Mouse (Mus musculus) forebrain, embryonic 15.5 days (tissue): ENCODE data around the gene Tax1bp3. TPM values are rescaled to one million over a fixed set of nuclear protein-coding genes. Genes with fewer than 3 reads are reported as not detected.

ENCODE experiments used
- polyA plus RNA-seq: library from polyadenylated mRNA; unstranded; fragments of >200 nt; fragmentation: Nextera tagmentation; extraction: Ambion mirVana; gene quantifications from 2 replicates; pipeline ENCODE4 v1.2.1, GENCODE M21; 2015

Tax1bp3 gene
- polyA plus RNA-seq, 1 experiment from 2014 or later: 172 TPM

Other genes starting within 250 kb of the Tax1bp3 start
- 0.67 and 0.70 TPM in 2 replicates for gene Atp2a3, start 215.9 kb upstream of the Tax1bp3 start, polyA plus RNA-seq
- 0.40 and 0.56 TPM in 2 replicates for gene P2rx1, start 178.0 kb upstream of the Tax1bp3 start, polyA plus RNA-seq
- gene Camkk1, start 158.1 kb upstream of the Tax1bp3 start, polyA plus RNA-seq: 19.6 TPM in 2 replicates
- gene Ncbp3, start 129.3 kb upstream of the Tax1bp3 start, polyA plus RNA-seq: 10.7 and 11.1 TPM in 2 replicates
- 0.18 and 0.34 TPM in 2 replicates for gene Itgae, start 86.5 kb upstream of the Tax1bp3 start, polyA plus RNA-seq
- gene Haspin, start 38.8 kb upstream of the Tax1bp3 start, polyA plus RNA-seq: 7.6 and 7.7 TPM in 2 replicates
- gene P2rx5, start 16.7 kb upstream of the Tax1bp3 start, polyA plus RNA-seq: 1.0 and 1.3 TPM in 2 replicates
- gene Emc6, start within 50 bp of the Tax1bp3 start, polyA plus RNA-seq: 131 and 132 TPM in 2 replicates
- 17.4 and 21.5 TPM in 2 replicates for gene Ctns, start 22.0 kb downstream of the Tax1bp3 start, polyA plus RNA-seq
- gene Shpk, start 22.4 kb downstream of the Tax1bp3 start, polyA plus RNA-seq: 1.2 and 1.6 TPM in 2 replicates
- gene Trpv1, start 57.2 kb downstream of the Tax1bp3 start, polyA plus RNA-seq: 0.14 TPM in 1 of 2 replicates, not detected in the other
- 0.06 and 0.09 TPM in 2 replicates for gene Trpv3, start 90.3 kb downstream of the Tax1bp3 start, polyA plus RNA-seq
- 0.54 and 0.57 TPM in 2 replicates for gene Aspa, start 152.5 kb downstream of the Tax1bp3 start, polyA plus RNA-seq
- not detected in 2 replicates for gene Gm49340, start 152.7 kb downstream of the Tax1bp3 start, polyA plus RNA-seq
- not detected in 2 replicates for gene Spata22, start 152.7 kb downstream of the Tax1bp3 start, polyA plus RNA-seq
- not detected in 2 replicates for gene Olfr20, start 173.7 kb downstream of the Tax1bp3 start, polyA plus RNA-seq
- not detected in 2 replicates for gene Olfr376, start 194.2 kb downstream of the Tax1bp3 start, polyA plus RNA-seq
- not detected in 2 replicates for gene Olfr1, start 222.5 kb downstream of the Tax1bp3 start, polyA plus RNA-seq